Mouse (Mus musculus) heart, adult 8-10 months (tissue): ENCODE data around the gene Tnni2. TPM values are rescaled to one million over a fixed set of nuclear protein-coding genes. Genes with fewer than 3 reads are reported as not detected.
"Not testable (repeated sequence)": the region's sequence is repeated elsewhere in the genome, so short reads cannot be mapped to it uniquely, and the experiment has no call there.

Experiments used
- DNase-seq: peaks from one replicate; pipeline ENCODE4 v3.0.0; 2022; ENCODE audit warnings: low spot score
- total RNA-seq, 4 experiments: library from RNA; stranded (reverse); gene quantifications; 2 replicates each; pipeline ENCODE4 v1.2.4; 2022

Gene Tnni2
- 1 to 10 TPM; 5.1 to 10.0 (median 7.8) TPM for total RNA-seq

GRCm38 (mm10) chr7:142441585-142441984 is at the start of gene Tnni2:
Gene Tnni2, plus strand, starts transcription at chr7:142441808.
- DNase-seq, result no peak

- no peak for DNase-seq
These were observed 48.4 kb upstream of the Tnni2 start for GRCm38 (mm10) chr7:142393191-142393590.

- DNase-seq, result peak; percentile 68
These were observed 47.1 kb upstream of the Tnni2 start for GRCm38 (mm10) chr7:142394261-142395190.

- no peak for DNase-seq
These were observed 46.1 kb upstream of the Tnni2 start for GRCm38 (mm10) chr7:142395472-142395871.

- no peak for DNase-seq
These were observed 45.0 kb upstream of the Tnni2 start for GRCm38 (mm10) chr7:142396611-142397010.

- no peak for DNase-seq
These were observed 43.6 kb upstream of the Tnni2 start for GRCm38 (mm10) chr7:142398052-142398451.

GRCm38 (mm10) chr7:142399250-142399649 is 42.4 kb upstream of the Tnni2 start:
- no peak for DNase-seq

- DNase-seq, result no peak
These were observed 41.4 kb upstream of the Tnni2 start for GRCm38 (mm10) chr7:142400112-142400749.

- DNase-seq, result no peak
These were observed 40.9 kb upstream of the Tnni2 start for GRCm38 (mm10) chr7:142400750-142401142.

GRCm38 (mm10) chr7:142403591-142403990 is 38.0 kb upstream of the Tnni2 start:
- DNase-seq, result no peak

- DNase-seq, result not testable (repeated sequence)
These were observed 36.5 kb upstream of the Tnni2 start for GRCm38 (mm10) chr7:142405134-142405533.

- no peak for DNase-seq
These were observed 33.7 kb upstream of the Tnni2 start for GRCm38 (mm10) chr7:142407935-142408334.

- no peak for DNase-seq
These were observed 32.9 kb upstream of the Tnni2 start for GRCm38 (mm10) chr7:142408686-142409085.

- DNase-seq, result no peak
These were observed 32.0 kb upstream of the Tnni2 start for GRCm38 (mm10) chr7:142409603-142410002.

- DNase-seq, result no peak
These were observed 28.3 kb upstream of the Tnni2 start for GRCm38 (mm10) chr7:142413285-142413684.

GRCm38 (mm10) chr7:142415314-142415713 is 26.3 kb upstream of the Tnni2 start:
- DNase-seq, result peak; percentile 66

GRCm38 (mm10) chr7:142416225-142416624 is 25.4 kb upstream of the Tnni2 start:
- no peak for DNase-seq

GRCm38 (mm10) chr7:142418027-142418426 is 23.6 kb upstream of the Tnni2 start:
- peak; percentile 71 for DNase-seq

GRCm38 (mm10) chr7:142418679-142419078 is 22.9 kb upstream of the Tnni2 start:
- DNase-seq, result no peak

GRCm38 (mm10) chr7:142419887-142420286 is 21.7 kb upstream of the Tnni2 start:
- DNase-seq, result no peak

- no peak for DNase-seq
These were observed 19.8 kb upstream of the Tnni2 start for GRCm38 (mm10) chr7:142421826-142422225.

GRCm38 (mm10) chr7:142425641-142426213 is 15.9 kb upstream of the Tnni2 start:
- DNase-seq, result no peak
